Mouse (Mus musculus) forebrain, postnatal 0 days (tissue): ENCODE data around the gene U2af2. TPM values are rescaled to one million over a fixed set of nuclear protein-coding genes. Genes with fewer than 3 reads are reported as not detected.
A peak's percentile ranks its signal among the peaks of the same experiment; 100 is the strongest.

Source experiments
- ATAC-seq: fragments of 200-750 bp; cut with Nextera tagmentation; 2 replicates; pipeline ENCODE4 v1.8.0; 2017; ENCODE audit warnings: mild to moderate bottlenecking, moderate library complexity
- DNase-seq: peaks from one replicate; pipeline ENCODE4 v3.0.0-alpha.2; 2015
- H3K27ac ChIP-seq: fragments of 300-500 bp; sonication (generic); 2 replicates; pipeline ENCODE4 v1.5.1; 2014; ENCODE audit warnings: low read depth, mild to moderate bottlenecking, antibody characterized with exemption, low read length, moderate library complexity, mixed read lengths
- H3K27me3 ChIP-seq: fragments of 300-500 bp; sonication (generic); 2 replicates; pipeline ENCODE4 v1.6.1; 2014; ENCODE audit warnings: mild to moderate bottlenecking, low read length, mixed read lengths; ENCODE audit not compliant: insufficient read depth
- H3K36me3 ChIP-seq: fragments of 300-500 bp; sonication (generic); 2 replicates; pipeline ENCODE4 v1.6.1; 2014; ENCODE audit warnings: mild to moderate bottlenecking, moderate library complexity; ENCODE audit not compliant: insufficient read depth
- H3K4me1 ChIP-seq: fragments of 300-500 bp; sonication (generic); 2 replicates; pipeline ENCODE4 v1.6.1; 2014; ENCODE audit warnings: antibody characterized with exemption; ENCODE audit not compliant: insufficient read depth
- H3K4me2 ChIP-seq: fragments of 300-500 bp; sonication (generic); 2 replicates; pipeline ENCODE4 v1.6.1; 2014; ENCODE audit warnings: low read depth, mild to moderate bottlenecking, moderate library complexity
- H3K4me3 ChIP-seq: fragments of 300-500 bp; sonication (generic); 2 replicates; pipeline ENCODE4 v1.5.1; 2014; ENCODE audit warnings: low read depth, low read length, mixed read lengths
- H3K9ac ChIP-seq: fragments of 300-500 bp; sonication (generic); 2 replicates; pipeline ENCODE4 v1.6.1; 2014; ENCODE audit warnings: mild to moderate bottlenecking
- H3K9me3 ChIP-seq: fragments of 300-500 bp; sonication (generic); 2 replicates; pipeline ENCODE4 v1.6.1; 2016; ENCODE audit warnings: low read length
- CTCF ChIP-seq: sonication (generic); IDR thresholded peaks from 2 replicates; pipeline ENCODE4 v1.5.1; 2016; ENCODE audit warnings: antibody characterized with exemption, control low read depth, low read depth
- WGBS: fragments of 180-500 bp; shearing (Covaris S2); extraction: QIAGEN DNeasy Blood & Tissue Kit; methylation state at CpG from one replicate; pipeline ENCODE4 v1.1.7; 2014; 5-methylcytosine and 5-hydroxymethylcytosine counted together
- polyA plus RNA-seq: library from polyadenylated mRNA; unstranded; fragments of >200 nt; fragmentation: Nextera tagmentation; extraction: Ambion mirVana; gene quantifications from 2 replicates; pipeline ENCODE4 v1.2.1, GENCODE M21; 2015
- total RNA-seq: library from RNA; depleted of rRNA; stranded (reverse); fragments of >200 nt; gene quantifications from 2 replicates; pipeline ENCODE4 v1.2.3, GENCODE M21; 2014

The U2af2 gene
- total and polyA plus RNA-seq, 2 experiments from 2014 or later = 92.7 to 184 TPM

DNA sequence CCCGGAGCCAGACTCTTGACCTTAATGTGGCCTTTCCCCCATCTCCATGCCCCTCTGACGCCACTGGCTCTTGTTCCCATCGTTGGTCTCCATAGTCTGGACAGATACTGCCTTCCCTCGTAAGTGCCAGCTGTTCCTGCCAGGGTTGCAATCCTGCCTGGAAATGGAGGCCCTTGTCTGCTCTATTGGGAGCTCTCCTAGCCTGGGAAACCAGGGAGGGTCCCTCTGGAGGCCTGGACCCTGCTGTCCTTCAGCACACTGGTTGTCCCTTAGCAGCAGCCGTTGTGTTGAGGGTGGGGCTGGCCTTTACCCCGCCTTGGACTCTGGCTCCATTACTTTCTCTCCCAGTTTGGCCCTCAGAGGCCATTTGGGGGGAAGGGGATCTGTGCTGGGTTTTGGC is 30.4 kb downstream of the U2af2 start:
- no peak for TF ChIP-seq CTCF
- peaks cover 67% of the 10 kb centered on the region for H3K36me3 ChIP-seq
- H3K4me1 ChIP-seq = no peaks in the 10 kb centered on the region
- H3K9ac ChIP-seq = no peak overlapping the region
- H3K9me3 ChIP-seq = no peaks in the 10 kb centered on the region
- DNase-seq (no peak), ATAC-seq (no peak)
- H3K4me3 ChIP-seq = no peak overlapping the region
- H3K27ac ChIP-seq = no peak overlapping the region
- H3K27me3 ChIP-seq = no peaks in the 10 kb centered on the region
- WGBS = 90% methylated on average over 6 of the region's 6 CpGs
- no peak overlapping the region for H3K4me2 ChIP-seq

DNA sequence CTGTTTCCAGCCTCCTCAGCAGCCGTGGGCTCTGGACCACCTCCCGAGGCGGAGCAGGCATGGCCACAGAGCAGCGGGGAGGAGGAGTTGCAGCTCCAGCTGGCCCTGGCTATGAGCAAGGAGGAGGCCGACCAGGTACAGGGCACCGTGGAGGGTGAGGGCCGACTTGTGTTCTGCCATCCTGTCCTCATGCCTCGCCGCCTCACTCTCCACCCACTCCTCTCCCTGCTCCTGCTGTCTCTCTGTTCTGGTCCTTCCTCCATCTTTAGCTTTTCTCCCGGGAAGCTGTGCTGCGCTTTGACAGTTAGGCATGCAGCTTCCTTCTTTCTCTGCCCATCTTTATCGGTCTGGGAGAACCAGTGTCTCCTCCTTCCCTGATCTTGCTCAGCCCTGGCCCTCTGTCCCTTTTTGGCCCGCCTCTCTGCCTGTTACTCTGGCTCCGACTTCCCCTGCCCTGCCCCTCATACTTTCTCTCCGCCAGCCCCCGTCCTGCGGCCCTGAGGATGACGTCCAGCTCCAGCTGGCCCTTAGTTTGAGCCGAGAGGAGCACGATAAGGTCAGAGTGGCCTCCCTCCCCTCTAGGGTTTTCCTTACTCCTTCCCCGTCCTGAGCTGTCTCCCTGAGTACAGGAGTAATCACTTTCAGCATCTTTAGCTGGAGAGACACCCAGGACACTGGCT is 31.0 kb downstream of the U2af2 start:
- H3K4me2 ChIP-seq = no peak overlapping the region
- no peaks in the 10 kb centered on the region for H3K4me1 ChIP-seq
- no peaks in the 10 kb centered on the region for H3K9me3 ChIP-seq
- 85% methylated on average over 21 of the region's 21 CpGs for WGBS
- no peak for TF ChIP-seq CTCF
- ATAC-seq (no peak), DNase-seq (no peak)
- H3K36me3 ChIP-seq = peaks cover 73% of the 10 kb centered on the region
- H3K27me3 ChIP-seq = no peaks in the 10 kb centered on the region
- H3K9ac ChIP-seq = no peak overlapping the region
- H3K27ac ChIP-seq = no peak overlapping the region
- H3K4me3 ChIP-seq = no peak overlapping the region

DNA sequence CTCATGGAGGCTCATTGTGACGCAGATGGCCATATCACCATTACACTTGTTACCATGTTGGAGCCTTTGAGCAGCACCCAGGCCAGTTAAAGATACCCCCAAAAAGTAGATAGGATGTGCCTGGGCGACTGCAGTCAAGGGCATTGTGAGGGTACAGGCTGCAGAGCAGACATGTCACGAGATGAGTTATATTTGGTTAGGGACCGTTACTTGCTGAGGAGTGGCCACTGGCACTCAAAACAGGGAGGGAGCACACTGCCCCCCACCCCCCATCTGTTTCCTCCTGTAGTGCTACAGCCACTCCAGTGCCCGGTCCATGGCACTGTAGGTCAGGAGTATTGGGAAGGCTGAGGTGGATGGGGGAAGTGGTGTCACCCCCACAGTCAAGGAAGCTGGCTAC is 36.8 kb downstream of the U2af2 start:
- no peaks in the 10 kb centered on the region for H3K4me1 ChIP-seq
- H3K27ac ChIP-seq = no peak overlapping the region
- H3K9me3 ChIP-seq = no peaks in the 10 kb centered on the region
- no peak for DNase-seq
- no peaks in the 10 kb centered on the region for H3K27me3 ChIP-seq
- H3K4me3 ChIP-seq = no peak overlapping the region
- H3K9ac ChIP-seq = no peak overlapping the region
- WGBS = 95% methylated on average over 5 of the region's 5 CpGs
- H3K36me3 ChIP-seq = peaks cover 51% of the 10 kb centered on the region
- H3K4me2 ChIP-seq = no peak overlapping the region
- TF ChIP-seq CTCF = no peak
- no peak for ATAC-seq

DNA sequence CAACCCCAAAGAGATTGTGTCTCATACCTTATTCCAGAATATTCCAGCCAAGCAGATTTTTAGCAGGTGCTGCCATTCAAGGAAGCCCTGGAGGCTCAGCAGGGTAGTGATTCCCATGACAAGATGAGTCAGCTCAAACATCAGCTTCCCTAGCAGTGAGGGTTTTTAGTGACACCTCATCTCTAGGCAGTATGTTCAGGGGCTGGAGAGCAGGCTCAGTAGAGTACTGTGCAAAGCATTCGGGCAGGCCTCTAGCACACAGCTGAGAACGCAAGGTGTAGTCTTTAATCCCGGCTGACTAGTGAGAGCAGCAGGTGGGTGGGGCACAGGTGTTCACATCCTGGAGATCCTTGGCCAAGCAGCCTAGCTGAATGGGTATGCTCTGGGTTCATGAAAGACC is 37.9 kb downstream of the U2af2 start:
- H3K4me1 ChIP-seq = no peaks in the 10 kb centered on the region
- TF ChIP-seq CTCF = no peak
- no peak overlapping the region for H3K9ac ChIP-seq
- no peaks in the 10 kb centered on the region for H3K9me3 ChIP-seq
- no peaks in the 10 kb centered on the region for H3K27me3 ChIP-seq
- ATAC-seq (peak; percentile 26; the same call in 1 of the 2 replicates), DNase-seq (no peak)
- H3K27ac ChIP-seq = no peak overlapping the region
- 89% methylated on average over 3 of the region's 3 CpGs for WGBS
- H3K4me2 ChIP-seq = no peak overlapping the region
- peaks cover 42% of the 10 kb centered on the region for H3K36me3 ChIP-seq
- no peak overlapping the region for H3K4me3 ChIP-seq

DNA sequence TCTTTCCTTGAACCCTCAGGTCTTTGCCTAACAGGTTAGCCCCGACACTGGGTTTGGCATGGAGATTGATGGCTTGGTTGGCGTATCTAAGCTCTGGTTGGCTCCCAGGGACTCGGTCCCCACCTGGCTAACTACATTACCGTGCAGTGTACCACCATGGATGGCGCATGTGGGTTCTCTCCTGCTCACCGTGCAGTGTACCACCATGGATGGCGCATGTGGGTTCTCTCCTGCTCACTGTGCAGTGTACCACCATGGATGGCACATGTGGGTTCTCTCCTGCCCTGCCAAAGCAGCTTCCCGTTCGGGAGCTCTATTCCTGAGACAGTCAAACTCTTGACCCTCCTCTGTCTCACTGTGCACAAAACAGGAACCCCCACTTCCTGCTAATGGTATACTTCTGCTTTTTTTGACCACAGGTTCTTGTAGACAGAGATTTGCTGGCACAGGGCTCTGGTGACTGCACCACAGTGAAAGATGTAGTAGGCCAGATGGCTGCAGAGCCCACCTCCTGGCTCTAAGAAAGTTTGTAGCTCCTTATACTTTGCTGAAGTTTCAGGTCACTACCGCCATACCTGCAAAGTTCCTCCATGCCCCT is 39.2 kb downstream of the U2af2 start:
- no peak for TF ChIP-seq CTCF
- Histone ChIP-seq H3K27ac (no peak overlapping the region), H3K36me3 (peaks cover 29% of the 10 kb centered on the region), H3K4me2 (no peak overlapping the region), H3K4me3 (no peak overlapping the region), H3K27me3 (no peaks in the 10 kb centered on the region), H3K9me3 (no peaks in the 10 kb centered on the region), H3K4me1 (no peaks in the 10 kb centered on the region), H3K9ac (no peak overlapping the region)
- no peak for ATAC-seq
- DNase-seq = no peak
- 95% methylated on average over 10 of the region's 10 CpGs for WGBS

DNA sequence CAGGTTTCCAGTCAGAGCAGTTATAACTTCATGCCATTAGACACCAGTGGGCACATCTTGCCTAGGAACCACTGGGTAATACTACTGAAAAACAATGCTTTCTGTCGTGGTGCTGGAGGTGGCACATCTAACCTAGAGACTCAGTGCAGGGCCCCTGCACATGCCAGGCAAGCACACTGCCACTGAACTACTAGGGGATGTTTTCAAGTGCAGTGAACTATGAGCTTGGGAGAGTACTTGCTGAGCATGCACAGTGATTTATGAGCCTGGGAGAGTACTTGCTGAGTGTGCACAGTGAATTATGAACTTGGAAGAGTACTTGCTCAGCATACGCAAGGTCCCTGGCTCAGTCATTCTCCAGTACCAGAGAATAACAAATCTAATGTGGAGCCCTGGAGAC is 40.6 kb downstream of the U2af2 start:
- Histone ChIP-seq H3K4me1 (no peaks in the 10 kb centered on the region), H3K9me3 (no peaks in the 10 kb centered on the region), H3K4me2 (no peak overlapping the region), H3K9ac (no peak overlapping the region), H3K27me3 (no peaks in the 10 kb centered on the region), H3K27ac (no peak overlapping the region), H3K36me3 (peaks cover 16% of the 10 kb centered on the region), H3K4me3 (no peak overlapping the region)
- no peak for TF ChIP-seq CTCF
- 89% methylated on average over 2 of the region's 2 CpGs for WGBS
- ATAC-seq (no peak), DNase-seq (no peak)

DNA sequence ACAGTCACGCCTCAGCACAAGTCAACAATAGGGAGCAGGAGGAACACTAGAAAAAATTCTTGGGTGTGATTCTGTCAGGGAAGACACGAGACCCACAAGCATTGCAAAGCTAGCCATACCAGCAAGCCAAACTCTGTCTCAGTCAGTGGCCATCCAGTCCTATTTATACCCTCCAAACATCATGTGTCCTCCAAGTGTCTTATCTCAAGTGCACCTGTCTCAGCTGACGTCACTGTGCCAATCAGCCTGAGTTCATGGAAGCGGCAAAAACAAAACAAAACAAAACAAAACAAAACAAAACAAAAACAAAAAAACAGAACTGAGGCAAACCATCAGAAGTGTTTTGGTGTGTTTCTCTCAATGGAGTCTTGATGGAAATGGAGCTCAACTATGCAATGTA is 46.3 kb downstream of the U2af2 start:
- DNase-seq (no peak), ATAC-seq (no peak)
- Histone ChIP-seq H3K4me2 (no peak overlapping the region), H3K4me1 (no peaks in the 10 kb centered on the region), H3K9ac (no peak overlapping the region), H3K36me3 (no peaks in the 10 kb centered on the region), H3K4me3 (no peak overlapping the region), H3K9me3 (no peaks in the 10 kb centered on the region), H3K27ac (no peak overlapping the region), H3K27me3 (no peaks in the 10 kb centered on the region)
- TF ChIP-seq CTCF = no peak
- WGBS = 75% methylated on average over 4 of the region's 4 CpGs
